Mouse (Mus musculus): ENCODE measurements around the gene Sfxn5. TPM values are rescaled to one million over a fixed set of nuclear protein-coding genes. Genes with fewer than 3 reads are reported as not detected.
A peak's percentile ranks its signal among the peaks of the same experiment; 100 is the strongest.

Gene Sfxn5
- total RNA-seq, 2 experiments from 2014 or later, result 6.5 to 8.4 TPM

DNA sequence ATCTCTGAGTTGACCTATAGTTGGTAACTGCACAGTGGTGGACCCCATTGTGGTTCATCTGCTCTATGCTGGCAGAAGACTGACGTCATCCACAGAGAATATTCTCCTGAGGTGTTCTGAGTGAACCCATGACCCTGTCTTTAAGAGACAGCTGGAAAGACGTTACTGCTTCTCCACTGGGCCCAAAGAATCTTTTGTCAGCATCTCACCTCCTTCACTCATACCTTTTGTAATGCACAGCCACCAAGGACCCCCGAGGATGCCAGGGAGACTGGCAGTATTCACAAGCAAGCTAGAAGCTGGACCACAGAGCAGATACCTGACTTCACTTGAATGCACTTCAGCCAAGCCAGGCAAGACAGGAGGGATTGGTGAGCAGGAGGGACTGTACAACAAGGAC lies 2.1 kb upstream of the Sfxn5 start:
- no peak for ATAC-seq (ENCODE audit: poor library complexity, severe bottlenecking)

DNA sequence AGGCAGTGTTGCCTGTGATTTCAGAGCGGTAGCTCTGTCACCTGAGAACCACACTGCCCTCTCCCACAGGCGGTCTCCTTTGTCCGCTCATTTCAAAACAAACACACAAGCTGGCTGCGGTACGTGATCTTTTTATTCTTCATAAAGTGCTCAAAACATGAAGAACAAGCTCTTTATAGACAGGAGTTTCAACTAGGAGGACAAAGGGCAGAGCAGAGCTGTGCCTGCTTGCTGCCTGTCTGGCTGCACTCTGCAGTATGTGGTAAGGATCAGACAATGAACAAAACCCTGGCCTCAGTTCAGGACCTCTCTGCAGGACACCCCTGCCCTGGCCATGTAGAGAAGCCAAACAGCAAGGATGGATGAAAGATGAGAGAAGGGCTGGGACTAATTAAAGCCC lies 1.6 kb upstream of the Sfxn5 start:
- no peak for ATAC-seq (ENCODE audit: poor library complexity, severe bottlenecking)

DNA sequence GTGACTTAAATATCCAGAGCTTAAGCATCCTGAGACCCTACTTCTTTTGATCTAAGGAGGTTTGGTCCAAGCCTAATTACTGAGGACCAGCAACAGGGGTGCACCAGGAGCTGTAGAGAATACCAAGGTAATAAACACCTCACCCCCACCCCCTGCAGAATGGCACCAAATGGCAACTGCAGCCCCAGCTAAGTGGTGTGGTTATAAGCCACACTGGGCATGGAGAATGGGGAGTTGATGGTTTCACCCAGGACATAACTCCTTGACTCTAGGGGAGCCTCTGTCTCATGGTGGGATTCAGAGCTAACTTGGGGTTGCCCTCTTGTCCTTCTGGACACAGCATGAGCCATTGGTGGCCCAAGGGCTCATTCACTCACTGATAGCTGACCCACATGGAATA lies 1.0 kb upstream of the Sfxn5 start:
- ATAC-seq (ENCODE audit: poor library complexity, severe bottlenecking), result no peak

DNA sequence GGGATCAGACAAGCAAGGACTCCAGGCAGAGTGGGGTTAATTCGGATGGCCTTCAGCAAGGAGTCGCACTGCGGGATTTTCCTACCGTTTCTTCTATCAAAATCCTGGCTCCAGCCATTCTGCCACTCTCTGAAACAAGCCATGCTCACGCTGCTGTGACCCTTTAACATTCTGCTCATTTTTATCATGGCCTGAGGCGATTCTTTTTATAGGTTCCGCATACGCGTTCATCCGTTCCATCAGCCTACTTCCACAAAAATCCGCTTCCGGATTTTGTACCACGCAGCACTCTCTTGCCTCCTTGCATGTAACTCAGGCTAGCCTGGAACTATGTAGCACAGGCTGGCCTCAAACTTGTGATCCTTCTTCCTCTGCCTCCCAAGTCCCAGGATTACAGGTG lies 510 bp upstream of the Sfxn5 start:
- peak; percentile 43 for ATAC-seq (ENCODE audit: poor library complexity, severe bottlenecking)

DNA sequence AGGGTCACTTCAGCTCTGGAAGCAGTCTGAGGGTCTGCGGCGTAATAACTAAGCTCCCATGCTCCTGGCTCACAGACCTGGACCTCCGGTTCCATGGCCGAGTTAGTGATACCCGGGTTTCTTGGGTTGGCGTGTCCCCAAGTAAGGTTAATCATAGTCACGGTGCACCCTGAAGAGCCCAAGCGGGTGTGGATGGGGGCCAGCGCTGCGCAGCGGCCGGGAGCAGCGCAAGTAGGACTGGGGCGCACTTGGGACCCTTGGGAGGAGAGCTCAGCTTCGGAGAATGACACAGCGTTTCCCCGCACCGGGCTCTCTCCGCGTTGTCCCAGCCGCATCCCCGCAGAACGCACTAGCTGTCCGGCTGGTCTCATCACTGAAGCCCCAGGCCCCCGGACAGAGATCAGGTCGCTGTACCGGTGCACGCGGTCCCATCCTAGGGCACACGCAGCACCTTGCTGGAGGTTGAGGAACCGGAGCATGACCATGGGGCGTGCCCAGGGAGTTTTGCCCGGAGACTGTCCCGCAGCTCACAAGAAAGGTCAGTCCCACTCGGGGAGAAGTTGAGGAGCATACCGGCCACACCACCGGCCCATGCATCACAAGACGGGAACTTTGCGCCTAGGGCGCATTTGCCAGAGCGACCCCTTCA lies 747 bp downstream of the Sfxn5 start:
- peak; percentile 52 for ATAC-seq (ENCODE audit: poor library complexity, severe bottlenecking)

DNA sequence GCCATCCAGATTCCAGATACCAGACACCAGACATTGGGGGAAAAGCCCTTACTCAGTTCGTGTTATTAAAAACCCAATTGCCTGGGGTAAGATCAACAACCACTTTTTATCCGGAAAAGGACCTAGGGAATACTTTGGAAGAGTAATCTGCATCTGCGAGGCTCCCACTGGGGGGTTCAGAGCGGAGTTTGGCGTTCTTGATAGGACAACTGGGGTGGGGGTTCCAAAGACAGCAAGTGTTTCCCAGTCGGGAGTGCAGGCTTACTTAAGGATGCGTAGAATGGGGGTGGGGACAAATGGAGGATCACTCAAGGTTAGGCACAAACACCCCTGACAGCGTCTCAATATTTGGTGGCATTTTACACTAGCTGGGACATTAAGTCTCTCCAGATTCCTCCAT lies 1.5 kb downstream of the Sfxn5 start:
- ATAC-seq (ENCODE audit: poor library complexity, severe bottlenecking), result no peak

DNA sequence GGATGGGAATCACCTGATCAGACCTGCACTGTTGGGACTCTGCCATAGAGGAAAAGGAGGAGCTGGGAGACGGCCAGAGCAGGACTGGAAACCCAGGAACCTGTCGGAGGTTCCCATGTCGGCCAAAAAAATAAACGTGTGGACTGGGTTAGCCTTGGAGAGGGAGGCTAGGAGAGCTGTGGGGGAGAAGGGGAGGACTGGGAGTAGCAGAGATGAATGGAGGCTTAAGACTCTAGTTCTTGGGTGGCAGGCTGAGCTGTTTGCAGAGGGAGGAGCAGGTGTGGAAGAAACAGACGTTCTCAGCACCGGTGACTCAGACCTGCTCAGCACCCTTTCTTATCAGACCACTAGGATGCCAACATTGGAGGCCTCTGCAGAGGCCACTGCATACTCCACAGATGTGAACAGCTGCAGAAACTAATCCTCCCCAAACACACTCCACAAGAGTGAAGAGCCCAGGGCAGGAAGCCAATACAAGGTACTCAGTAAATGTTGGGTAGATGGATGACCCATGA lies 1.9 kb downstream of the Sfxn5 start:
- ATAC-seq (ENCODE audit: poor library complexity, severe bottlenecking), result no peak

DNA sequence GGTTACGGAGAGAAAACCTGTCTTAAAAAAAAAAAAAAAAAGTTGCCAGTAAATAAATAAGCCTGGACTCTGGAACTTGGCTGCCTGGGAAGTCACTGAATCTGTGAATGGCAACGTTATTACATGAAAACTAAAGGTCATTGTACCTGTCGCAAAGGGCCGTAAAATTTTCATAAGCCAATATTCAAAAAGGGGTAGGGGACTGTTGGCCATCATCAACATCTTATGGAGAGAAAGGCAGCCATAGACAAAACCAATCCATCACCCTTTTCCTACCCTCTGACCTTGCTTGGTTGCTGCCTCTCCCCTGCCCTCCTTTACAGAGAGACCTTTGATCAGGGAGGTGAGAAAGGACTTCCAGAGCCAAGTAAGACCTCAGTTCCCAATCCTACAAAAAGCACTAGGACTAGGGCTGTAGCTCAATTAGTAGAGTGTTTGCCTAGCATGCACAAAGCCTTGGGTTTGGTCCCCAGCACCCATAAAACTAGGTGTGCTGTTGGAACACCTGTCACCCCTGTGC lies 3.5 kb downstream of the Sfxn5 start:
- ATAC-seq (ENCODE audit: poor library complexity, severe bottlenecking), result no peak

DNA sequence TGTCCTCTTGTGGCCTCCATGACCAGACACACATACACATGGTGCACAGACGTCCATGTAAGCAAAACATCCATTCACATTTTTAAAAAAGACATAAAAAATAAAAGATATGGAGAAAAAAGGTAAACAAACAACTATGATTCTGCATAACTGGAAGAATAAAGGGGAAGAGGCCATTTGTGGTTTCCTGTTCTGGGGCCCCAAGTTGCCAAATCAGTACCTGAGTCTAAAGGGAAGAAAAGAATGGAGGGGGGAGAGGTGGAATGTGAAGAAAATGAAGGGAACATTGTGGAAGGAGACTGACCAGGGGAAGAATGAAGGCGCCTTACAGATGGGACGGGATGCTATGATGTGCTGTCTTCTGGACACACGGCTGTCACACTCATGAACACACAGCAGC lies 6.7 kb downstream of the Sfxn5 start:
- peak; percentile 67 for ATAC-seq (ENCODE audit: poor library complexity, severe bottlenecking)

DNA sequence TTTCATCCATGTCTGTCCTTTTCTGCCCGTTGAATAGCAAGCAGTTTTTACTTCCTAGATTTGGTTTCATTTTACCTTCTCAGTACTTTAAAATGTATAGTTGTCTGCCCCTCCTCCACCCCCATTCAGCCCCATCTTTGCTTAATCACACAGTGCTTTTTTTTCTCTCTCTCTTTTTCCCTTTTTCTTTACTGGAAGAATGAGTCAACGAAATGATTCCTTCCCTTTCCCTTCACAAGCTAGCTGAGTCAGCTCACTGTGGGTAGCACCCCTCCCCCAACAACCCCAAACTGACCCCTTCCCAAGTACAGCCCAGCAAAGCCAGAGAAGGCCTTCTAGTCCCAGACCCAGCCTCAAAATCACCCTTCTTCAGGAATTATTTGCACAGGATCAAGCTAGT lies 8.1 kb downstream of the Sfxn5 start:
- ATAC-seq (ENCODE audit: poor library complexity, severe bottlenecking), result peak; percentile 44

DNA sequence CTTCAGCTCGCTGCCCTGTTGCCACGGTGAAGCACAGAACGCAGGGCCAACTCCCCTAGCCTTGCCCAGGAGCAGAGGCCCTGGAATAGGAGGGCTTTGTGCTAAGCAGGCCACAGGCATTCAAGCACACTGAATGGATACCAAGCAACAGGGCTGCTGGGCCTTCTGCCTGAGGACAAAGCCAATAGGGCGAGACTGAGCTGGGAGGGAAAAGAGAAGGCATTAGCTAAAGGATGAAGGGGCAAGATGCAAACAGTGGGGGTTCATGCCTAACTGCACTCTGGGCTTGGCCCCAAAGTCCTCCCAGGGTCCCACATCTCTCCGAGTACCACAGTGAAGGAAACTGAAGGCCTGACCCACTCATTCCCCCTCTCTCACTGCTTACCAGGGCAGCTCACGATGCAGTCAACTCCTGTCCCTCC lies 12.8 kb downstream of the Sfxn5 start:
- no peak for ATAC-seq (ENCODE audit: poor library complexity, severe bottlenecking)

DNA sequence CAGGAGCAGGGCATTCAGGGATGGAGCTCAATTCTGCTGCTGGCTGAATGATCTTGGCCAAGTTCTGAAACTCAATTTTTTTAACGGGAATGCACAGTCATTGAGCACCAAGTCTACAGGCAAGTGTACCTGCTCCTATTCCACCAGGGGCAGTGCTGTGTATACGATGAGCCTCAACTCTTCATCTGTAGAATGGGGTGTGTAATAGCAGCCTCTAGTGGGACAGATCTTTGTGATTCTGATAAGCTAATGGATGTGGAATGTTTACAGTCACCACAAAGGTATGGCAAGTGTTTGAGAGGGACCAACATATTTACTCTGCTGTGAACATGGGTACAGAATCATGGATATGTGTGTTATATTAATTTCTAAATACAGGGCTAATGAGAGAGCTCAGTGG lies 17.0 kb downstream of the Sfxn5 start:
- no peak for ATAC-seq (ENCODE audit: poor library complexity, severe bottlenecking)

DNA sequence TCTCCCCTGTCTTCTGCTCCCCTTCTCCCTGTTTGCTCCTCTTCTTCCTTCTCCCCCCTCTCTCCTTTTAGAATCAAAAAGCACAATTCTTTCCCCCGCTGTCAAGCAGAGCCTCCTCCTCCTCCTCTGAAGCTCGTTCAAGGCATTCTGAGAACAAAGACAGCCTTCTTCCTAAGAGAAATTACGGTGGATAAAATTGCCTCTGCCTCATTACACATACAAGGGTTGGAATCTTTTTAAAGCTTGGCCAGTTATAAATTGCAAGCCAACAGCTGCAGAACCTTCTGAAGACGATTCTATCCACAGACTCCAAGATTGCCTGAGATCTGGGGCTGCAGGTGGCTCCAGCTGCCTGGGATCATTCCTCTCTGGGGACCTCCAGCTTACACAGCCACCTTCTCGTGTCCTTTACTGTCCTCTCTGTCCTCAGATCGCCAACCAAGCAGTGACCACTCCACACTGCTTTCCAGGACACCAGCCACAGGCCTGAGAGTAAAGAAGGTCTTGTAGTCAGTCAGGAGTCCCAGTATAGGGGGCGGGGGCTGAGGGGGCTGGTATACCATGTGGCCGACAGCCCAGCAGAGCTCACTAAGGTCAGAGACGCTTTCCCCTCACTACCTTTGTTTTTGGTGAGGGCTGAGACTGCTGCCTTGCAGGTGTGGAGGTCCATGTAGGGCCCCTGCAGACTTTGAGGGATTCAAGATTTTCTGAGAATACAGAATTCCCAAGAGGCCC lies 19.0 kb downstream of the Sfxn5 start:
- ATAC-seq (ENCODE audit: poor library complexity, severe bottlenecking), result no peak

DNA sequence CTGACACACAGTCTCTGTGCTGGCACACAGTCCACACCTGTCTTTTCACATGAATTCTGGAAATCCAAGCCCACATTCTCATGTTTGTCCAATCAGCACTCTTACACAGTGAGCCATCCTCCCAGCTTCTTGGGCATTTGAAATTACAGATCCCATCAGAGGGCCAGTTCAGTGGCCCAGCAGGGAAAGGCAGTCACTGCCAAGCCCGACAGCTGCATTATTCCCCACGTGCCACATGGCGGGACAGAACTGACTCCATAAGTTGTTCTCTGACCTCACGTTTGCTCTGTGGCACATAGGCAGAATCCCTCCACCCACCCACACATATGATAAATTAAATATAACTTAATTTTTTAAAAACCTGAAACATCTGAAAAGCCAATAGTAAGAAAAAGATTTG lies 25.3 kb downstream of the Sfxn5 start:
- no peak for ATAC-seq (ENCODE audit: poor library complexity, severe bottlenecking)

DNA sequence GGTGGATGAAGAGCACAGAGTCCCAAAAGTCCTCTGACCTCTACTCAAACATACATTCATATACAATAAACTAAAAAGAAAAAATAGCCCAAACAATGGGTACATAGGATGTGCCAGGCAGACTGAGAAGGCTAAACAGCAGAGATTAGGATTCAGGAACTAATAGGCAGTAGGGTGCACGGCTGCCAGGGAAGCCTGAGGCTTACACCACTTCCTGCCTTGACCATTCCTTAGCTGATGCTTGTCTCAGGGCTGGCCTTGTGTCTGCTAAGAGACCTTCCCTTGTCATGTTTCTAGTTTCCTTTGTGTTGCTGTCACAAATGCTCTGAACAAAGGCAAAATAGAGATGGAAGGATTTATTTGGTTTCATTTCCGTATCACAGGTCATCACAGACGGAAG lies 26.8 kb downstream of the Sfxn5 start:
- ATAC-seq (ENCODE audit: poor library complexity, severe bottlenecking), result peak; percentile 72; the same call in 1 of the 2 replicates

DNA sequence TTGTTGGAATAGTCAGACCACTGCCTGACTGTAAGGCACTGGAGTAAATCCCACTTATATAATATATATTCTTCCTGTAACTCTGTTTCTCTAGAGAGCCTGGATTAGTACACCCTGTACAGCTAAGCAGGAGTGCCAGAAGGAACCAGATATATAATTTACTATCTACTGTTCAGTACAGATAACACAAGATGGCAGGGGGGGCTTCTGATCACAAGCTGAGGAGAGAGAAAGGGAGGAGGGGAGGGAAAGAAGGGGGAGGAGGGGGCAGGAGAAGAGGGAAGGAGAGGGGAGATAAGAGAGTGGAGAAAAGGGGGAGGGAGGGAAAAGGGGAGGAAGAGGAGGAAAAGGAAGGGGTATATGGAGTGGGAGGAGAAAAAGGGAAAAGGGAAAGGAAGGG lies 27.4 kb downstream of the Sfxn5 start:
- ATAC-seq (ENCODE audit: poor library complexity, severe bottlenecking), result no peak

DNA sequence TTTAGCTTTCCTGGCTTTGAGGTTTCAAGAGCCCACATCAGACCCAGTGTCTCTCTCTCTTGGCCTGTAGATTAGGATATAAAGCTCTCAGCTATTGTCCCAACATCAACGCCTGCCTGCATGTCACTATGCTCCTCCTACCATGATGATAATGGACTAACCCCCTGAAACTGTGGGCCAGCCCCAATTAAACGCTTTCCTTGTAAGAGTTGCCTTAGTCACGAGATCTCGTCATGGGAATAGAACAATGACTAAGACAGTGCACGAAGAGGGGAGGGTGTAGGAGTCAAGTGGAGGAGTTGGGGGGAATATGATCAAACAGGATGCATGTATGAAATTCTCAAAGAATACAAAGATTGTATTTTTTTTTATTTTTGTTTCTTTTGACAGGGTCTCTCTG lies 28.3 kb downstream of the Sfxn5 start:
- ATAC-seq (ENCODE audit: poor library complexity, severe bottlenecking), result no peak

DNA sequence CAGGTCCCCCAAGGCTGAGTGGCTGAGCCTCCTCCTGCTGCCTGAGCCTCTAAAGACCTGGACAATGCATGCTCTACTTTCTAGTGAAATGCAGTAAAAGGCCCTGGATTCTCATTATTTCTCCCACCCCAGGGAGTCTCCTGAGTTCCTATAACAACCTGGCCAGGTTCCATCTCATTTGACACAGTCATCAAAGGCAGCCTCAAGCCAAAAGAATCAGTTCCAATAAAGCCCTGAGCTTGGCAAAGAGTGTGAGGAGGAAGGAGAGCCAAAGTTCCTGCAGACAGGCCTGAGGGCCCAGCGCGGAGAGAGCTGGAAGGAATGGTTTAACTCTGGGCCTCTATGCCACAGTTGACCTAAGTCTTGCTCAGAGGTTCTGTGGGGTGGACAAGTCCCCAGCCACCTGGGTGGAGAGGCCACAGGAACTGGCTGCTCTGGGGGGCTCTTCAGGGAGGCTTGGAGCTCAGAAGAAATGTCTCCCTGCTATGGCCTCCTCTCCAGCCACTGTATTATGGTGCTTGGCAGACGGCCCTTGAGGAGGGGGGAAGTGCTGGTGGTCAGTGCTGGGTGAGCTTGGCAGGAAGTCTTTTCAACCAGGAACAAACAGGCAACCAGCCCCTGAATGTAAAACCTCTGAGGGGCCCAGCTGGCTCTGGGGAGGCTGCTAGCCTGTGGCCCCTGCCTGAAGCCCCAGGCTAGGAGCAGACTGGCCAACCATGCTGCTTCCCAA lies 30.7 kb downstream of the Sfxn5 start:
- ATAC-seq (ENCODE audit: poor library complexity, severe bottlenecking), result no peak

DNA sequence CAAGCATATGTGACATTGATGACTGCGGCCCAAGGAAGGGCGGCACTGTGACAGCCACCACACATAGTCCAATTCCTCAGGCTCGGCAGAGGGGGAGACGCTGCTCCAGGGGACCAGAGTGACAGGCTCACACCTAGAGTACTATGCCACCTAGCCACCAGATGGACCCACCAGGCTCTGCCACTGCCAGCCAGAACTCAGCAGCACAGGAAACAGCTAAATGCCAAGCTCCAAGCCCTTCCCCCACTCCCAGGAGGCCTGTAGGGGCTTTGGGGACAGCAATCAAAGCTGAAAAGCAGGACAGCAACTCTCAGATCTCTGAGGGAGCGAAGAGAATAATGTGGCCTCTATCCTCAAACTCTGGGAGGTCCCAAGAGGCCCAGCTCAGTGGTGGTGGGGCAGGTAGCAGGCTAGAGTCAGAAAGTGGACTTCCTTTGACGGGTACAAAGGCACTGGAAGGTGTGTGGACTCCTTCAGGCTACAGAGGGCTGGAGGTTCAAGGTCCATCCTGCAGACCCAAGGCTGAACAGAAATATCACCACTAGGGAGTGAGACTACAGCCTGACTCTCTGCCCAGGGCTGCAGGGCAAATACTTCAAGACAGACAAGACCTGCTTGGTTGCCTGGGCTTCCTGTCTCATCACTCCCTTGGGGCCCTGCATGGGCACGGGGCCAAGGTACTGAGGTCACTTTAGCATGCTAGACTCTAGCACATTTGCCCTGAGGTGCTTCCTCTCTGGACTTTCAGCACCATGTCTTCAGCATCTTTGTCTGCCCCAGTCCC lies 37.6 kb downstream of the Sfxn5 start:
- ATAC-seq (ENCODE audit: poor library complexity, severe bottlenecking), result peak; percentile 56

DNA sequence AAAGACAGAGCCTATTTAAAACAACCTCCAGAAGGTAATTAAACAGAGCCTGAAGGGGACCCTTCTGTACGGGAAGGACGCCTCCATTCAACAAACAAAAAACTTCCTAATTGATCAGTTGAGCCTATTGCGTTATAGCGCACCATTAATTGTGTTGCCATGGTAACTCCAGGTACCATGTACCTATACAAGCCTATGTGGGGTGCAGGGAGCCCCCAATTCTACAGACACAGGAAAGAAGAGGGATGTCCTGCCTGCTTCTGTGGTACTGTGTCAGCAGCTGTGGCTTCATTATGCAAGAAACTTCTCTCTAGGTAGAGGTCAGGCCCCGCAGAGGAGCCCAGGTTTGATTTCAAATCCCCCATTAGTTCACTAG lies 39.2 kb downstream of the Sfxn5 start:
- no peak for ATAC-seq (ENCODE audit: poor library complexity, severe bottlenecking)

Measured in megakaryocyte, adult 5-6 weeks (primary cell).